Mouse (Mus musculus) megakaryocyte, adult 5-6 weeks (primary cell): ENCODE results near the gene Smoc1. TPM values are rescaled to one million over a fixed set of nuclear protein-coding genes. Genes with fewer than 3 reads are reported as not detected.

Experiments used
- ATAC-seq: 2 replicates; pipeline ENCODE4 v1.8.0; 2016; ENCODE audit warnings: mild to moderate bottlenecking, inconsistent platforms; ENCODE audit not compliant: poor library complexity, severe bottlenecking
- total RNA-seq, 2 experiments: library from RNA; stranded (forward) in 1 of 2; stranded (reverse) in 1 of 2; fragments of 153-499, 151-499 nt in 1 of 2; fragments of 221-1000, 200-1000 nt in 1 of 2; gene quantifications; 2 replicates each; pipeline versions ENCODE4 v1.2.3 to v1.2.4; 2015 to 2017

Smoc1 gene
- 0.18 and 0.25 TPM in 2 replicates for total RNA-seq (2015)
- total RNA-seq (2017), result 0.18 TPM in 1 of 2 replicates, not detected in the other

GRCm38 (mm10) chr12:81026277-81026994 lies at the start of gene Smoc1:
Gene Smoc1 (plus strand): TSS chr12:81026808.
- ATAC-seq, result no peak

GRCm38 (mm10) chr12:80982326-80982725 lies 44.3 kb upstream of the Smoc1 start:
- ATAC-seq, result peak; percentile 77

- ATAC-seq, result 0 out of 2 replicates have a peak, but pooled peaks have one; percentile 40
These were observed 42.9 kb upstream of the Smoc1 start for GRCm38 (mm10) chr12:80983695-80984094.

GRCm38 (mm10) chr12:80986628-80987027 lies 40.0 kb upstream of the Smoc1 start:
- no peak for ATAC-seq

- ATAC-seq, result no peak
These were observed 38.3 kb upstream of the Smoc1 start for GRCm38 (mm10) chr12:80988286-80988685.

- no peak for ATAC-seq
These were observed 35.6 kb upstream of the Smoc1 start for GRCm38 (mm10) chr12:80990901-80991445.

- peak; percentile 30; the same call in 1 of the 2 replicates for ATAC-seq
These were observed 34.8 kb upstream of the Smoc1 start for GRCm38 (mm10) chr12:80991806-80992205.

- ATAC-seq, result no peak
These were observed 34.0 kb upstream of the Smoc1 start for GRCm38 (mm10) chr12:80992540-80993122.

- no peak for ATAC-seq
These were observed 32.8 kb upstream of the Smoc1 start for GRCm38 (mm10) chr12:80993773-80994172.

- peak; percentile 85 for ATAC-seq
These were observed 31.3 kb upstream of the Smoc1 start for GRCm38 (mm10) chr12:80995326-80995725.

GRCm38 (mm10) chr12:80997652-80998051 lies 29.0 kb upstream of the Smoc1 start:
- ATAC-seq, result no peak

- 0 out of 2 replicates have a peak, but pooled peaks have one; percentile 18 for ATAC-seq
These were observed 27.9 kb upstream of the Smoc1 start for GRCm38 (mm10) chr12:80998528-80999221.

- peak; percentile 66 for ATAC-seq
These were observed 25.7 kb upstream of the Smoc1 start for GRCm38 (mm10) chr12:81000924-81001323.

GRCm38 (mm10) chr12:81002841-81003635 lies 23.6 kb upstream of the Smoc1 start:
- ATAC-seq, result no peak

- no peak for ATAC-seq
These were observed 16.8 kb upstream of the Smoc1 start for GRCm38 (mm10) chr12:81009813-81010212.

- no peak for ATAC-seq
These were observed 14.6 kb upstream of the Smoc1 start for GRCm38 (mm10) chr12:81011994-81012393.

GRCm38 (mm10) chr12:81013496-81013895 lies 13.1 kb upstream of the Smoc1 start:
- no peak for ATAC-seq

GRCm38 (mm10) chr12:81017624-81018023 lies 9.0 kb upstream of the Smoc1 start:
- no peak for ATAC-seq

- 0 out of 2 replicates have a peak, but pooled peaks have one; percentile 35 for ATAC-seq
These were observed 7.9 kb upstream of the Smoc1 start for GRCm38 (mm10) chr12:81018516-81019279.
